Mouse (Mus musculus): ENCODE data around the gene Rnf146. TPM values are rescaled to one million over a fixed set of nuclear protein-coding genes. Genes with fewer than 3 reads are reported as not detected.
A peak's percentile ranks its signal among the peaks of the same experiment; 100 is the strongest.
"Not testable (repeated sequence)": the region's sequence is repeated elsewhere in the genome, so short reads cannot be mapped to it uniquely, and the experiment has no call there.

The Rnf146 gene
- 53.9 and 54.0 TPM in 2 replicates for polyA plus RNA-seq (2016; fragmentation: Nextera tagmentation; extraction: Ambion mirVana)

DNA sequence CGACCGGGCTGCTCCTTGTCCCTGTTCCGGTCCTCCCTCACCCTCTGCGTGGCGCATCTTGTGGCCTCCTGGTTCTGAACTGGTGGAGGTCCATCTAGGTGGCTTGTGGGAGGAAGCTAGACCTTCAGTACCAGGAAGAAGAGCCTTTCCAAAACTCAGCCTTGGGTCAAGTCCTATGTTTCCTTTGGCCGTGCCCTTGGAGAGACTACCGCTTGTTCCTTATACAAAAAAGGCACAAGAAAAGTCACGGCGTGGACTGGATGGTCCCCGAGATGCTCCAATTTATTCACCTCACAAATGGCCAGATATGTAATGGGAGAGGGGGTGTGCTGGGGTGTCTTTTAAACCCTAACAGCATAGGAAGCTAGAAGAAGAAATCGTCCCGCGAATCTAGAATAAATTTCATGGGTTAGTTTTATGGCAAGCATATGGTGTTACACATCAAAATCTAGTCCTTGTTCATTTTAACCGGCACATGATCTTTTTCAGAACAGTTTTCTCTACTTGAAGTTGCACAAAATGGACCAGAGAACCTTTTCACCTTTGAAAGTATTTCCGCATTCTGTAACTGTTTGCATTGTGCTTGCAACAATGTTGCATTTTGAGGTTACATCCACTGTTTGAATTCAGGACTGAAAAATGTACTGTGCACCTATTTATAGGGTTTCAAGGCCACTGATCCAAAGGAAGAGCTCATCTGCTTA is at the start of gene Rnf146:
Gene Rnf146 (minus strand): TSS at position 246 of the 704 bp plus-strand sequence.
- H3K27me3 ChIP-seq (replicated peaks; ENCODE audit: low read depth, poor library complexity, severe bottlenecking), result no peaks in the 10 kb centered on the region
- no peak for DNase-seq (ENCODE audit: low spot score)
- no peaks in the 10 kb centered on the region for H3K9me3 ChIP-seq
- peak within 1 kb of the TSS; percentile 99 for H3K27ac ChIP-seq (replicated peaks)
- H3K36me3 ChIP-seq (replicated peaks), result 0 out of 2 replicates have a peak, but pooled peaks cover 3% of the 10 kb centered on the region
- 10% methylated on average over 15 of the region's 15 CpGs for WGBS
- H3K4me3 ChIP-seq, result peak within 1 kb of the TSS; percentile 94
- H3K4me1 ChIP-seq, result peaks cover 19% of the 10 kb centered on the region

DNA sequence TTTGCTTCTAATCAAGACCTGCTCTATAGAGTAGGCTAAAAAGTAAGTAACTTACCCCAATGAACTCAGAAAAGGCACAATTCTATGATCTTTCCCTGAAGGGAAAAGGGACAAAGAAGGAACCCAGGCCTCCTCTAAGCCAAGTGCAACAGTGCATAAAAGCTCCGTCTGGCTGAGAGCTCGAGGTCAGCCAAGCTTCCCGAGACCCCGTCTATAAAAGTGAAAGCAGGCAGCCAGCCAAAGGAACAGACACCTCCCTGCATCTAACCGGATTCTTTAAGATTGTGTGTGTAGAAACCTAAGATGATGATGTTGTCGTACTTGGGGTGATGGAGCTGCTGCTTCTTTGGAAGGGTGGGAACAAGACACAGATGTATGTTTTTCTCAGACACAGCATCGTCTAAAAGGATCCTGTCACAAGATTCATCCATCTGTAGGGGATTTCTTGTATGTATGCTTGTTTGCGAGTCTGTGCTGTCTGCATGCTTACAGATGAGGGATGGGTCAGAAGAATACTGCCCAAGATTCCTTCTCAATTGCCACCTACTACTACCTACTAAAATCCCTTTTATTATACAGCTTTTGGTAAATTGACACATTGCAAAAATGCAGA is 40.5 kb upstream of the Rnf146 start:
- no peaks in the 10 kb centered on the region for H3K9me3 ChIP-seq
- H3K36me3 ChIP-seq (replicated peaks), result no peaks in the 10 kb centered on the region
- no peaks in the 10 kb centered on the region for H3K4me1 ChIP-seq
- no peak overlapping the region for H3K27ac ChIP-seq (replicated peaks)
- DNase-seq (ENCODE audit: low spot score), result no peak
- WGBS, result 75% methylated on average over 8 of the region's 8 CpGs
- no peak overlapping the region for H3K4me3 ChIP-seq
- H3K27me3 ChIP-seq (replicated peaks; ENCODE audit: low read depth, poor library complexity, severe bottlenecking), result no peaks in the 10 kb centered on the region

- H3K4me1 ChIP-seq; H3K27me3 ChIP-seq (replicated peaks; ENCODE audit: low read depth, poor library complexity, severe bottlenecking); DNase-seq (ENCODE audit: low spot score); H3K4me3 ChIP-seq; H3K9me3 ChIP-seq; H3K36me3 ChIP-seq (replicated peaks); H3K27ac ChIP-seq (replicated peaks): not testable (repeated sequence)
- 76% methylated on average over 2 of the region's 2 CpGs for WGBS
Measured at GRCm38 (mm10) chr10:29394890-29395289, 32.6 kb upstream of the Rnf146 start.

DNA sequence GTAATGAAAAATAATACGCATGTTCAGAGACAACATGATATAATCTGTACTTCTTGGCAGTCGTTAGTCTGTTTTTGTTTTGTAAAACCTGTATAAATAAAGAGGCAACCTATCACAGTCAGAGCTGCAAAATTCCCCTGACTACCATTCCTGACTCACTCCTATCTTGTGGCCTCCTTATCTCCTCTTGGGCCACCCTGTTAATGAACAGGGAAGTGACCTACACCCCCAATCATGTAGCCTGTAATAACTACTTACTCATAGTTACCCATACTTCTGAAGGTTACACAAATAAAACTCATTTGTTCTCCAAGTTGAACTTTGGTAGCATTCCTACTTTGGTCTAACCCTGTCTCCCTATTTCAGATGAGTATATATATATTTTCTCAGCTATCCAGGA is 19.3 kb upstream of the Rnf146 start:
- H3K36me3 ChIP-seq (replicated peaks), result no peaks in the 10 kb centered on the region

DNA sequence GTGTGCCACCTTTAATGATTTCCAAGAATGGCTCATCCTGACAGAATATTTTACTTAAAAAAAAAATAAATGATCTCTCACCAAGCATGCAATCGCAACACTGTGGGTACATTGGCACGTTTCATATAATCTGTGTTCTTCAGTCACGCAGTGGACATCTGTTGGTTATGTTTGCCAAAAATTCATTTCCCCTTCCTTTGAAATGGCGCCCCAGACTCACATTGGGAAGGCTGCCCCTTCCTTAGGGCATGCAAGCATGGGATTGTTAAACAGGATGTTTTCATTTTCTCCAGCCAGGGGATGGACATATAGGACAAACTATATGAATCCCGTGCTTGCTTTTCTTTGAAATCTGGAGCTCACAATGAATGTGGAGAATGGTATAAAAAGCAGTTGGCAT is 11.8 kb upstream of the Rnf146 start:
- H3K4me3 ChIP-seq, result no peak overlapping the region
- H3K4me1 ChIP-seq, result no peaks in the 10 kb centered on the region
- H3K9me3 ChIP-seq, result no peaks in the 10 kb centered on the region
- no peaks in the 10 kb centered on the region for H3K27me3 ChIP-seq (replicated peaks; ENCODE audit: low read depth, poor library complexity, severe bottlenecking)
- no peaks in the 10 kb centered on the region for H3K36me3 ChIP-seq (replicated peaks)
- DNase-seq (ENCODE audit: low spot score), result no peak
- 86% methylated on average over 5 of the region's 5 CpGs for WGBS
- no peak overlapping the region for H3K27ac ChIP-seq (replicated peaks)

More for the DNA sequence above, 19.3 kb upstream of the Rnf146 start:
- no peaks in the 10 kb centered on the region for H3K4me1 ChIP-seq
- 88% methylated on average over 2 of the region's 2 CpGs for WGBS
- H3K9me3 ChIP-seq, result no peaks in the 10 kb centered on the region
- no peak overlapping the region for H3K4me3 ChIP-seq
- DNase-seq (ENCODE audit: low spot score), result no peak
- no peaks in the 10 kb centered on the region for H3K27me3 ChIP-seq (replicated peaks; ENCODE audit: low read depth, poor library complexity, severe bottlenecking)
- no peak overlapping the region for H3K27ac ChIP-seq (replicated peaks)

DNA sequence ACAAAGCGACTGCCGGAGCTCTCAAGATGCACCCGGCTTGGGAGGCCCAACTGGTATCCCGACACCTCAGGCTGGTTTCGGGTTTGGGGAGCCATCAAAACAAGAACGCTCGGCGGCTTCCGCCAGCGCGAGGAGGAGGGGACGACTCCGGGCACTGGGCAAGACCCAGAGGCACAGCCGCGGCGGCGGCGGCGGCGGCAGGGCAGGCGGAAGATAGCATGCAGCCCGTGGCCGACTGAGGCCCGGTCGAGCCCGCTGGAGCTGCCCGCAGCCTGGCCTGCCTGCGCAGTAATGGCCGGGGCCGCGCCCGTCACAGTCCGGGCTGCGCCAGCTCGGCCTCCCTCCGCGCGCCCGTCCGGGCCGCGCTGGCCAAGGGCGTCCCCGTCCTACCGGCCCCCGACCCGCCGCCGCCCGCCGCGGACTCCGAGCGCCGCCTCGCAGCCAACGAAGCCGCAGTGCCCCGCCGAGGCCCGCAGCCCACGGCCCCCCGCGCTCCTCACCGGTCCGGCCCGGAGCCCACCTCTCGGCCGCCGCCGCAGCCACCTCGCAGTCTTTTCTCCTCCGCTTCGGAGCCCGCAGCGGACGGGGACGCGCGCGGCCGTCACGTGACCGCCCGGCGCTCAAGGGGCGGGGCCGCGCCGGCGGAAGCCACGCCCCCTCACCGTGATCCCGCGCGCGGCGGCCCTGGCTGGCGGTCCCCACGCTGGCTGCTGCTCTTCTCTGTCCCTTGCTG is 612 bp downstream of the Rnf146 start:
- H3K4me3 ChIP-seq, result peak overlapping the region; percentile 94
- DNase-seq (ENCODE audit: low spot score), result peak; percentile 92
- 0 out of 2 replicates have a peak, but pooled peaks cover 3% of the 10 kb centered on the region for H3K36me3 ChIP-seq (replicated peaks)
- no peaks in the 10 kb centered on the region for H3K9me3 ChIP-seq
- peak overlapping the region; percentile 99 for H3K27ac ChIP-seq (replicated peaks)
- under 1% methylated on average over 100 of the region's 100 CpGs for WGBS
- H3K4me1 ChIP-seq, result peaks cover 19% of the 10 kb centered on the region
- H3K27me3 ChIP-seq (replicated peaks; ENCODE audit: low read depth, poor library complexity, severe bottlenecking), result no peaks in the 10 kb centered on the region

DNA sequence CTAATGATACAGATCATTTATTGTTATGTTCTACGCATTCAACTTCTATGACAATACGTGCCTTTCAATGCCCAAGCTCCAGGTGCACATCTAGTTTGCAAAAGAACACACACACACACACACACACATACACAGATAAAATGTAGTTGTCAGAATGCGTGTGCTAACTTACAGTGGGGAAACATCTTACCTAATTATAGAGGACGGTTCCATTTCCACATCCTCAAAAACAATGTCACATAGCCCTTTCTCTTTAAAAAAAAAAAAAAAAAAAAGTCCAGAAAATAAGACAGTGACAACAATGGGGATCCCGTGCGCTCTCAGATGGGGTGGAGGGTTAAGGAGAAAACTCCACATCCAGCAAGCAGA is 1.2 kb downstream of the Rnf146 start:
- H3K4me3 ChIP-seq, result peak overlapping the region; percentile 94
- peaks cover 19% of the 10 kb centered on the region for H3K4me1 ChIP-seq
- peak overlapping the region; percentile 99 for H3K27ac ChIP-seq (replicated peaks)
- 0 out of 2 replicates have a peak, but pooled peaks cover 3% of the 10 kb centered on the region for H3K36me3 ChIP-seq (replicated peaks)
- DNase-seq (ENCODE audit: low spot score), result no peak
- no peaks in the 10 kb centered on the region for H3K9me3 ChIP-seq
- H3K27me3 ChIP-seq (replicated peaks; ENCODE audit: low read depth, poor library complexity, severe bottlenecking), result no peaks in the 10 kb centered on the region
- WGBS, result 8% methylated on average over 6 of the region's 6 CpGs

DNA sequence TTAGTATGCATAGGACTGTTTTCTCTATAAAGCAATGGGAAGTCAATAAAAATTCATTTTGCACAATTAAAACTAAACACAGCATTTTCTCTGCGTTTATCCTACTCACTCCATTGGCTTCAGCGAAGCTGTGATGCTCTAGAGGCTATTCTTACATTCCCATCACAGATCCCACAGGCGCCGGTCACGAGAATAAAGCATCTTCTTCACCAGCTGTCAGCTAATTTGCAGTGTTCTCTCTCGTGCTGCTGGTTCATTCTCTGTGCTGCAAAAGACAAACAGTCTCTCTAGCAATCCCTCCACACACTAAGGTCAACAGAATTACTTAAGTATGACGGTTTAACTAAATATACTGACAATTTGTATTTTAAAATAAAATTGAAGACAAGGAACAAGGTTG is 8.1 kb downstream of the Rnf146 start:
- Histone ChIP-seq H3K4me1 (no peaks in the 10 kb centered on the region), H3K36me3 (replicated peaks) (peaks cover 45% of the 10 kb centered on the region), H3K27ac (replicated peaks) (no peak overlapping the region), H3K27me3 (replicated peaks; ENCODE audit: low read depth, poor library complexity, severe bottlenecking) (no peaks in the 10 kb centered on the region), H3K4me3 (no peak overlapping the region), H3K9me3 (no peaks in the 10 kb centered on the region)
- no peak for DNase-seq (ENCODE audit: low spot score)
- WGBS, result 86% methylated on average over 7 of the region's 7 CpGs

DNA sequence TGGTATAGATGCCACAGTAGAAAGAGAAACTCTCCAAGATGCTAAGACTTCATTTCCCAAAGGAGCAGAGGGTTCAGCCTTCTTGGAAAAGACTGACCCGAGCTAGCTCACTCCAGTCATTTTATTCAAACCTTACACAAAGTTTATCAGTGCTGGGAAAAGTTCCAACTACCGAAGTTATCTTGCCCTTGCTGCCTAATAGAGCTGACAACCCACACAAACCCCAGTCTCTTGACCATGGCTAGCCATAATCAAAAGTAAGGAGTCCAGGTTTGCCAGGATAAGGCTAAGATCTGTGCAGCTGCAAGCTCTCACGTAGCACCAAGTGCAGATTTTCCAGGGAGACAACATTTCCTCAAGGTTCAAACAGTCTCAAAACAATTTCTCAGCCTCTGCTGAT is 9.7 kb downstream of the Rnf146 start:
- Histone ChIP-seq H3K9me3 (no peaks in the 10 kb centered on the region), H3K36me3 (replicated peaks) (peaks cover 48% of the 10 kb centered on the region), H3K4me1 (no peaks in the 10 kb centered on the region), H3K27me3 (replicated peaks; ENCODE audit: low read depth, poor library complexity, severe bottlenecking) (no peaks in the 10 kb centered on the region), H3K4me3 (no peak overlapping the region), H3K27ac (replicated peaks) (no peak overlapping the region)
- DNase-seq (ENCODE audit: low spot score), result no peak
- 87% methylated on average over 3 of the region's 3 CpGs for WGBS

GRCm38 (mm10) chr10:29351420-29351819 is 10.8 kb downstream of the Rnf146 start:
- H3K27me3 ChIP-seq (replicated peaks; ENCODE audit: low read depth, poor library complexity, severe bottlenecking), result no peaks in the 10 kb centered on the region
- WGBS, result 94% methylated on average over 2 of the region's 2 CpGs
- peaks cover 59% of the 10 kb centered on the region for H3K36me3 ChIP-seq (replicated peaks)
- DNase-seq (ENCODE audit: low spot score), result no peak
- H3K4me1 ChIP-seq, result no peaks in the 10 kb centered on the region
- no peak overlapping the region for H3K4me3 ChIP-seq
- H3K9me3 ChIP-seq, result no peaks in the 10 kb centered on the region
- H3K27ac ChIP-seq (replicated peaks), result no peak overlapping the region

- no peak overlapping the region for H3K27ac ChIP-seq (replicated peaks)
- WGBS, result 93% methylated on average over 7 of the region's 7 CpGs
- no peak overlapping the region for H3K4me3 ChIP-seq
- H3K36me3 ChIP-seq (replicated peaks), result peaks cover 72% of the 10 kb centered on the region
- no peaks in the 10 kb centered on the region for H3K27me3 ChIP-seq (replicated peaks; ENCODE audit: low read depth, poor library complexity, severe bottlenecking)
- no peaks in the 10 kb centered on the region for H3K4me1 ChIP-seq
- no peak for DNase-seq (ENCODE audit: low spot score)
- H3K9me3 ChIP-seq, result no peaks in the 10 kb centered on the region
Measured at GRCm38 (mm10) chr10:29346638-29347037, 15.6 kb downstream of the Rnf146 start.

- DNase-seq (ENCODE audit: low spot score), result no peak
- Histone ChIP-seq H3K9me3 (no peaks in the 10 kb centered on the region), H3K36me3 (replicated peaks) (peaks cover 62% of the 10 kb centered on the region), H3K27ac (replicated peaks) (no peak overlapping the region), H3K4me3 (no peak overlapping the region), H3K4me1 (no peaks in the 10 kb centered on the region), H3K27me3 (replicated peaks; ENCODE audit: low read depth, poor library complexity, severe bottlenecking) (no peaks in the 10 kb centered on the region)
- WGBS, result 92% methylated on average over 4 of the region's 4 CpGs
Measured at GRCm38 (mm10) chr10:29344232-29344631, 18.0 kb downstream of the Rnf146 start.

All from embryonic facial prominence, embryonic 10.5 days (tissue).